Mouse (Mus musculus): ENCODE data around the gene Dpp3. TPM values are rescaled to one million over a fixed set of nuclear protein-coding genes. Genes with fewer than 3 reads are reported as not detected.

The Dpp3 gene
- 20.7 and 24.6 TPM in 2 replicates for polyA plus RNA-seq (2021; fragmentation: Nextera tagmentation)
- long read RNA-seq, experiment 1, transcript Dpp3-201 (18 exons, 2,683 nt) = major isoform, 206 of 279 reads
- long read RNA-seq, experiment 1, partial matches to known transcripts = 26 of 279 reads
- long read RNA-seq, experiment 1, other reads (novel, unspliced or antisense) = 47 of 279 reads
- long read RNA-seq, experiment 2, transcript Dpp3-201 (18 exons, 2,683 nt) = major isoform, 20 of 40 reads
- long read RNA-seq, experiment 2, partial matches to known transcripts = 12 of 40 reads
- long read RNA-seq, experiment 2, other reads (novel, unspliced or antisense) = 8 of 40 reads

DNA sequence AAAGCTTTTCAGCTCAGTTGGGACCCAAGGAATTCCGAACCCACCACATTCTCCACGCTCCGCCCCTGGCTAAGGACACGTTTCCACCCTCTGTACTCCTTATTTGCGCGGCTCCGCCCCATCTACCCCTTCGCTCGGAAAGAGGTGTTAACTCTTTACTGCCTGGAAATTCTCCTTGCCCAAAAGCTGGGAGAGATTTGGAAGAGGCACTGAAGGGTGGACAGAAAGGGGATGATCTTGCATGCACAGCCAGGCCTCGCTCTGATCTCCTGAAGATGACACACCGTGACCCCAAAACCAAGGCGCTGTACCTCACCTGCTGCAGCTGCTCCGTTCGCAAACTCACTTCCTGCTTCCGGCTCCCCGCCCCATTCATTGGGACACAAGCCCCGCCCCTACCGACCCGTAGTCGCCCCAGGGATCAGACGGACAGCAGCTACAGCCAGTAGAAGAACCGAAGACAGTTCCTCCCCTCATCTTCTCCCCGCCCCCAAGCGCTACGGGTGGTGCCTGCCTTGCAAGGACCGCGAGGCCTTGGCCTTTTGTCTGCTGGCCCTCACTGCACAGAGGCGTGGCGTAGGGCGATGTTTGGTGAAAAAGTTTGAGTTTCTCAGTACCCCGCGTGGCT, at the start of gene Dpp3:
TSS of gene Dpp3 (minus strand) at position 384 of the 628 bp plus-strand sequence.

DNA sequence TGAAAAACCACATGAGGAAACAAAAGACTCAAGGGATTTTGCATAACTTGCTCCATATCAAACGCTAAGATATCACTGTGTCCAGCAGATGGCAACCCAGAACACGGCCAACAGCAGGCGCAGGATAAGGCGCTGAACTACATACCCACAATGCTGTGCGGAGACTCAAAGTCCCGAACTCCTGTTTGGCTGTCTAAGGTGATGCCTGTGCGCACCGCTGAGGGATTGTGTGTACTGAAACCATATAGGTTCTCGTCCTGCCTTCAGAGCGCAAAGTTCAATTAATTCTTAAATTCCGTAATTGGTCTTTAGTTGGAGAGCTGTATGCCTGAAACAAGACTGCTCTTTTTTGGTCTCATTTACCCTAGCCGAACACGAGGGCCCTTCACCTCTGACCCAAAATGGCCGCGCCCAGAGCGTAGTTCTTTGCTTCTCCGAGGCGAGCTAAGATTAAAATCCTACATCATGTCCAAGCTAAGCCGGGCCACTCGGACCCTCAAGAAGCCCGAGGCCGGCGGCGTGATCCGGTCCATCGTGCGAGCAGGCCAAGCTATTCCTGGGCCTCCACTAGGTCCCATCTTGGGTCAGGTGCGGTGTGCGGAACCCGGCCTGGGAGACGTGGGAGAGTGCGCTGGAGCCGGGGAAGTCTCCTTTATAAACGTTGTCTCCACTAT, 34.0 kb upstream of the Dpp3 start, which contains the start of gene Mrpl11:
TSS of gene Mrpl11 (plus strand) at position 220 of the 674 bp plus-strand sequence.

DNA sequence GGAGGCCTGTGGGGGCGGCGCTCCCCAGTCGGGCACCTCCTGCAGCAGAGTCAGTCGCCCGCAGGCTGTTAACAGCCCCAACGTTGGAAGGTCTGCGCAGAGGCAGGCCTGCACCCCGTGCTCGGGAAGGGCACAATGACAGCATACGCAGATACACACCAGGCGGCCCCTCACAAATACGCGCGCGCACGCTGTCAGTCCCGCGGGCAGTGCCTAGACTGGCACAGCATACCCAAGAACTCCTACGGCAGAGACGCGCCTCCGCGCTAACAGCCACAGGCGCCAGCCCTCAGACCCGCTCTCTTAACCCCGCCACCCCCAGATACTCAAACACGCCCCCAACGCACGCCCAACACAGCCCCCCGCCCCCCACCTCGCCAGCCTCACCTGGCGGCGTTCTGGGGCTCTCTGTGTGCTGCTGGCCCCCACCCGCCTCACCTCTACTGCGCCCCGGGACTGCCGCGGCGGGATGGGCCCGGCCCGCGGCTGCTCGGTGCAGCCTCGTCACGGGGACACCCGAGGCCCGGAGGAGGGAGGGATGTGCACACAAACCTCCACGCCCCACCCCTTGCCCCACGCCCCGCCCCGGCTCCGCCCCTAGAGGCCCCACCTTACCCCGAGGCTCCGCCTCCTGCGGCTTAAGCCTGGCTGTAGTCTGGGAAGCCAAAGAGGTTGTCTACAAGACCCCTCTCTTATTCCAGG, 14.6 kb upstream of the Dpp3 start, which contains the start of gene Peli3:
TSS of gene Peli3 (minus strand) at position 577 of the 702 bp plus-strand sequence.

GRCm38 (mm10) chr19:4905979-4906794, 21.9 kb downstream of the Dpp3 start, which contains the start of gene Bbs1:
TSS of gene Bbs1 (minus strand) at chr19:4906628.

GRCm38 (mm10) chr19:4878405-4879323, 49.4 kb downstream of the Dpp3 start, which contains the start of gene Zdhhc24:
TSS of gene Zdhhc24 (plus strand) at chr19:4878668.

GRCm38 (mm10) chr19:4877785-4878184, 50.3 kb downstream of the Dpp3 start, which contains the start of gene Actn3:
TSS of gene Actn3 (minus strand) at chr19:4877909.

Other genes with a start within 250 kb of the Dpp3 start
- 5.0 and 5.5 TPM in 2 replicates for gene Gm960, start 229.6 kb downstream of the Dpp3 start, polyA plus RNA-seq (2021; fragmentation: Nextera tagmentation)
- 48.6 and 61.2 TPM in 2 replicates for gene Sptbn2, start 217.1 kb downstream of the Dpp3 start, polyA plus RNA-seq (2021; fragmentation: Nextera tagmentation)
- 21.5 and 24.9 TPM in 2 replicates for gene Rbm4b, start 171.8 kb downstream of the Dpp3 start, polyA plus RNA-seq (2021; fragmentation: Nextera tagmentation)
- gene Rbm4, start 134.4 kb downstream of the Dpp3 start, polyA plus RNA-seq (2021; fragmentation: Nextera tagmentation) = 25.7 and 26.6 TPM in 2 replicates
- gene Gm21992, start 116.7 kb downstream of the Dpp3 start, polyA plus RNA-seq (2021; fragmentation: Nextera tagmentation) = 5.1 and 8.4 TPM in 2 replicates
- gene Rbm14, start 116.7 kb downstream of the Dpp3 start, polyA plus RNA-seq (2021; fragmentation: Nextera tagmentation) = 7.6 and 11.1 TPM in 2 replicates
- gene Ccs, start 89.0 kb downstream of the Dpp3 start, polyA plus RNA-seq (2021; fragmentation: Nextera tagmentation) = 37.7 and 46.6 TPM in 2 replicates
- 1.5 and 1.8 TPM in 2 replicates for gene Ccdc87, start 88.9 kb downstream of the Dpp3 start, polyA plus RNA-seq (2021; fragmentation: Nextera tagmentation)
- gene Ctsf, start 73.2 kb downstream of the Dpp3 start, polyA plus RNA-seq (2021; fragmentation: Nextera tagmentation) = 79.0 and 97.4 TPM in 2 replicates
- 0.28 and 1.0 TPM in 2 replicates for gene Actn3, start 50.4 kb downstream of the Dpp3 start, polyA plus RNA-seq (2021; fragmentation: Nextera tagmentation)
- 10.3 and 15.3 TPM in 2 replicates for gene Zdhhc24, start 49.6 kb downstream of the Dpp3 start, polyA plus RNA-seq (2021; fragmentation: Nextera tagmentation)
- gene Bbs1, start 21.7 kb downstream of the Dpp3 start, polyA plus RNA-seq (2021; fragmentation: Nextera tagmentation) = 7.2 and 18.1 TPM in 2 replicates
- 8.9 and 11.4 TPM in 2 replicates for gene Peli3, start 14.8 kb upstream of the Dpp3 start, polyA plus RNA-seq (2021; fragmentation: Nextera tagmentation)
- gene Mrpl11, start 33.9 kb upstream of the Dpp3 start, polyA plus RNA-seq (2021; fragmentation: Nextera tagmentation) = 133 and 161 TPM in 2 replicates
- gene Npas4, start 62.0 kb upstream of the Dpp3 start, polyA plus RNA-seq (2021; fragmentation: Nextera tagmentation) = 12.7 and 17.4 TPM in 2 replicates
- gene Slc29a2, start 95.6 kb upstream of the Dpp3 start, polyA plus RNA-seq (2021; fragmentation: Nextera tagmentation) = 6.6 and 8.4 TPM in 2 replicates
- 129 and 165 TPM in 2 replicates for gene B4gat1, start 110.5 kb upstream of the Dpp3 start, polyA plus RNA-seq (2021; fragmentation: Nextera tagmentation)
- gene AC124502.3, start 110.6 kb upstream of the Dpp3 start, polyA plus RNA-seq (2021; fragmentation: Nextera tagmentation) = 1.7 and 2.9 TPM in 2 replicates
- 33.0 and 37.7 TPM in 2 replicates for gene Brms1, start 113.1 kb upstream of the Dpp3 start, polyA plus RNA-seq (2021; fragmentation: Nextera tagmentation)
- gene Rin1, start 122.2 kb upstream of the Dpp3 start, polyA plus RNA-seq (2021; fragmentation: Nextera tagmentation) = 13.6 and 19.4 TPM in 2 replicates
- 2.3 and 4.5 TPM in 2 replicates for gene Cd248, start 139.8 kb upstream of the Dpp3 start, polyA plus RNA-seq (2021; fragmentation: Nextera tagmentation)
- 148 and 149 TPM in 2 replicates for gene Tmem151a, start 157.2 kb upstream of the Dpp3 start, polyA plus RNA-seq (2021; fragmentation: Nextera tagmentation)
- 36.4 and 56.7 TPM in 2 replicates for gene Yif1a, start 160.3 kb upstream of the Dpp3 start, polyA plus RNA-seq (2021; fragmentation: Nextera tagmentation)
- gene Cnih2, start 170.2 kb upstream of the Dpp3 start, polyA plus RNA-seq (2021; fragmentation: Nextera tagmentation) = 37.0 and 528 TPM in 2 replicates
- 140 and 175 TPM in 2 replicates for gene Rab1b, start 178.8 kb upstream of the Dpp3 start, polyA plus RNA-seq (2021; fragmentation: Nextera tagmentation)
- 11.6 and 37.2 TPM in 2 replicates for gene Klc2, start 190.3 kb upstream of the Dpp3 start, polyA plus RNA-seq (2021; fragmentation: Nextera tagmentation)

Data from left cerebral cortex, adult 6 months (tissue).